Mouse (Mus musculus): ENCODE results near the gene Wnt5b. TPM values are rescaled to one million over a fixed set of nuclear protein-coding genes. Genes with fewer than 3 reads are reported as not detected.

Gene Wnt5b
- total RNA-seq, 4 experiments from 2014 or later: 1.7 to 4.7 (median 3.5) TPM

GRCm38 (mm10) chr6:119521482-119521900 lies 22.7 kb downstream of the Wnt5b start:
- DNase-seq: no peak

GRCm38 (mm10) chr6:119520731-119521130 lies 23.4 kb downstream of the Wnt5b start:
- no peak for DNase-seq

- no peak for DNase-seq
Observed at GRCm38 (mm10) chr6:119514085-119514484, 30.1 kb downstream of the Wnt5b start.

GRCm38 (mm10) chr6:119513452-119513851 lies 30.7 kb downstream of the Wnt5b start:
- DNase-seq: no peak

- DNase-seq: no peak
Observed at GRCm38 (mm10) chr6:119512701-119513100, 31.4 kb downstream of the Wnt5b start.

- DNase-seq: no peak
Observed at GRCm38 (mm10) chr6:119509437-119510037, 34.6 kb downstream of the Wnt5b start.

GRCm38 (mm10) chr6:119508634-119509375 lies 35.3 kb downstream of the Wnt5b start:
- DNase-seq: no peak

- no peak for DNase-seq
Observed at GRCm38 (mm10) chr6:119508221-119508620, 35.9 kb downstream of the Wnt5b start.

- no peak for DNase-seq
Observed at GRCm38 (mm10) chr6:119505525-119506225, 38.5 kb downstream of the Wnt5b start.

GRCm38 (mm10) chr6:119504756-119505155 lies 39.4 kb downstream of the Wnt5b start:
- DNase-seq: no peak

GRCm38 (mm10) chr6:119502031-119502430 lies 42.1 kb downstream of the Wnt5b start:
- no peak for DNase-seq

GRCm38 (mm10) chr6:119500086-119500485 lies 44.1 kb downstream of the Wnt5b start:
- no peak for DNase-seq

- no peak for DNase-seq
Observed at GRCm38 (mm10) chr6:119499271-119499670, 44.9 kb downstream of the Wnt5b start.

GRCm38 (mm10) chr6:119492630-119493014 lies 51.5 kb downstream of the Wnt5b start:
- no peak for DNase-seq

GRCm38 (mm10) chr6:119491997-119492629 lies 52.0 kb downstream of the Wnt5b start:
- no peak for DNase-seq

- no peak for DNase-seq
Observed at GRCm38 (mm10) chr6:119491006-119491405, 53.1 kb downstream of the Wnt5b start.

- DNase-seq: no peak
Observed at GRCm38 (mm10) chr6:119490549-119490948, 53.6 kb downstream of the Wnt5b start.

- DNase-seq: no peak
Observed at GRCm38 (mm10) chr6:119489765-119490164, 54.4 kb downstream of the Wnt5b start.

GRCm38 (mm10) chr6:119487619-119488018 lies 56.5 kb downstream of the Wnt5b start:
- DNase-seq: peak; percentile 41

GRCm38 (mm10) chr6:119487085-119487458 lies 57.1 kb downstream of the Wnt5b start:
- DNase-seq: no peak

- DNase-seq: no peak
Observed at GRCm38 (mm10) chr6:119486381-119487084, 57.6 kb downstream of the Wnt5b start.

GRCm38 (mm10) chr6:119485486-119485885 lies 58.7 kb downstream of the Wnt5b start:
- no peak for DNase-seq
